9 mouse cellular contexts compared by ENCODE assay signal in the genomic region with DNA sequence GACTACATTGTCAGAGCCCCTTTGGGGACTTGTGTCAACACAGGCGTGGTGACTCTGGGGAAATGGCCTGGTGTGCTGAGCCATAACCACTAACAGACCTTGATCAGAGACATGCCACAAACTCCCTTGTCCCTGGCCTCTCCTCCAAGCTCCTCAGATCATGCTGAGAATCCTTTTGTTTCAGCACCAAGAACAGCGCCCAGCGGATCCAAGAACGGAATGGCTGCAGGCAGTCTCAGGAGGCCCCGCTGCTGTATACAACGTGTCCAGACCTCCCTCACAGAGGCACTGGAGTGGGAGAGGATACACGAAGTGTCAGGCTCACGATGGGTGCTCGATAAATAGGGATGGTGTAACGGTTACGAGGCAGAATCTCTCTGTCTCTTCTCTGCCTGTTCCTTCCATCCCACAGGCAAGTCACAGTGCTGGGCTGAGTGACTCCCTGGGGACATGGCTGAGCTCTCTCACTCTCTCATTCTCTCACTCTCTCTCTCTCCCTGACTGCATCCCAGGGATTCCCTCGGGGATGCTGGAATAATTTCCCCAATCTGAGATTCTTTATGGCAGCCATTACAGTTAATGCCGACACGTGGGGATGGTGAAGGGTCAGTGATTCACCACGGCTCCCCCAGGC.
DNase-seq lines count a peak whose midpoint lies in the region; ATAC-seq and TF ChIP-seq lines count a peak whose summit lies in the region.
"Had no signal": no experiment of that assay in that cellular context is flagged by ENCODE, and none has a peak within 500 bp of the region (broad histone marks: within the 10 kb centered on the region; RNA-seq: fewer than 3 reads in every experiment).

No protein-coding gene starts in this region.

- H3K4me2 ChIP-seq in embryonic facial prominence, embryonic 11.5 days (ENCODE audit: low read depth, low read length): no peak overlapping the region
- H3K4me2 ChIP-seq in intestine, postnatal 0 days (replicated peaks; ENCODE audit: low read depth): no peak overlapping the region
- H3K4me2 ChIP-seq: limb, embryonic 15.5 days had no signal

- TF ChIP-seq POLR2A in thymus, adult 2 months (IDR thresholded peaks at IDR 0.05; ENCODE audit: control insufficient read depth, extremely low read depth, insufficient read depth, low read length, poor library complexity): no peak

- no peaks in the 10 kb centered on the region for H3K36me3 ChIP-seq in thymus, adult 2 months (ENCODE audit: control insufficient read depth, insufficient read depth, low read length)
- H3K36me3 ChIP-seq in embryonic facial prominence, embryonic 11.5 days (replicated peaks; ENCODE audit: control insufficient read depth, insufficient read depth, low read depth, low read length): no peaks in the 10 kb centered on the region
- no peaks in the 10 kb centered on the region for H3K36me3 ChIP-seq in intestine, postnatal 0 days (ENCODE audit: control insufficient read depth, insufficient read depth)
- H3K36me3 ChIP-seq: limb, embryonic 15.5 days had no signal

- no peaks in the 10 kb centered on the region for H3K27me3 ChIP-seq in thymus, adult 2 months (ENCODE audit: control insufficient read depth, insufficient read depth, low read length)
- H3K27me3 ChIP-seq in embryonic facial prominence, embryonic 11.5 days (ENCODE audit: control insufficient read depth, insufficient read depth, low read length): no peaks in the 10 kb centered on the region
- H3K27me3 ChIP-seq in intestine, postnatal 0 days (replicated peaks; ENCODE audit: control insufficient read depth, insufficient read depth, low read length): 0 out of 2 replicates have a peak, but pooled peaks cover 4% of the 10 kb centered on the region

- no peak overlapping the region for H3K27ac ChIP-seq in thymus, adult 2 months (ENCODE audit: control insufficient read depth, insufficient read depth, low read length)
- no peak overlapping the region for H3K27ac ChIP-seq in embryonic facial prominence, embryonic 11.5 days (replicated peaks; ENCODE audit: low read depth, low read length)
- no peak overlapping the region for H3K27ac ChIP-seq in intestine, postnatal 0 days (ENCODE audit: low read depth, low read length)
- H3K27ac ChIP-seq: limb, embryonic 15.5 days had no signal

- H3K4me1 ChIP-seq in thymus, adult 2 months (replicated peaks; ENCODE audit: control insufficient read depth, insufficient read depth, low read length): no peaks in the 10 kb centered on the region
- H3K4me1 ChIP-seq in embryonic facial prominence, embryonic 11.5 days (ENCODE audit: control insufficient read depth, insufficient read depth, low read length): no peaks in the 10 kb centered on the region; the same call in 1 of the 2 replicates
- no peaks in the 10 kb centered on the region for H3K4me1 ChIP-seq in intestine, postnatal 0 days (replicated peaks; ENCODE audit: control insufficient read depth, insufficient read depth, low read length)
- H3K4me1 ChIP-seq: limb, embryonic 15.5 days had no signal

- no peak for TF ChIP-seq CTCF in thymus, adult 2 months (IDR thresholded peaks at IDR 0.05; ENCODE audit: borderline replicate concordance, control insufficient read depth, extremely low read depth, insufficient read depth, low read length, poor library complexity)
- no peak for TF ChIP-seq CTCF in intestine, postnatal 0 days (IDR thresholded peaks at IDR 0.05; ENCODE audit: low read depth)

- H3K9ac ChIP-seq in embryonic facial prominence, embryonic 11.5 days (replicated peaks; ENCODE audit: low read length): no peak overlapping the region
- no peak overlapping the region for H3K9ac ChIP-seq in intestine, postnatal 0 days (ENCODE audit: low read depth, low read length)
- H3K9ac ChIP-seq: limb, embryonic 15.5 days had no signal

- ATAC-seq in embryonic facial prominence, embryonic 11.5 days (replicated peaks; ENCODE audit: insufficient number of reproducible peaks, low FRiP score, low TSS enrichment, low read depth): no peak
- no peak for ATAC-seq in intestine, postnatal 0 days

- no peak overlapping the region for H3K4me3 ChIP-seq in thymus, adult 2 months (ENCODE audit: control insufficient read depth, insufficient read depth, low read length)
- no peak overlapping the region for H3K4me3 ChIP-seq in embryonic facial prominence, embryonic 11.5 days (ENCODE audit: low read depth, low read length)
- H3K4me3 ChIP-seq in intestine, postnatal 0 days (ENCODE audit: low read depth, low read length): no peak overlapping the region
- H3K4me3 ChIP-seq: limb, embryonic 15.5 days had no signal

- WGBS in thymus, adult 2 months: 21% methylated on average over 15 of the region's 15 CpGs
- WGBS in embryonic facial prominence, embryonic 11.5 days: 17% methylated on average over 15 of the region's 15 CpGs
- 16% methylated on average over 15 of the region's 15 CpGs for WGBS in intestine, postnatal 0 days

- no peaks in the 10 kb centered on the region for H3K9me3 ChIP-seq in embryonic facial prominence, embryonic 11.5 days (replicated peaks; ENCODE audit: control insufficient read depth, low read length)
- H3K9me3 ChIP-seq in intestine, postnatal 0 days (ENCODE audit: control insufficient read depth): no peaks in the 10 kb centered on the region
- H3K9me3 ChIP-seq: limb, embryonic 15.5 days had no signal

- peak; percentile 16 for DNase-seq in thymus, adult 2 months
- DNase-seq in thymus, postnatal 36 days: no peak
- peak; percentile 92 for DNase-seq in embryonic facial prominence, embryonic 11.5 days (ENCODE audit: low spot score)
- DNase-seq in hindlimb bud, embryonic 11.5 days (ENCODE audit: extremely low spot score, low read depth, low spot score): peak; percentile 61
- DNase-seq in lung, postnatal 14 days: peak; percentile 76
- peak; percentile 9 for DNase-seq in skeletal muscle tissue, adult 2 months (ENCODE audit: low read depth, low spot score)
- DNase-seq in left cerebral cortex, adult 11 months (ENCODE audit: low spot score): no peak

Comparison
In these comparisons a context has a peak if more than half of its experiments do, and no peak if none do; other contexts are left out.
1. DNase-seq: peak in thymus, adult 2 months (single experiment), embryonic facial prominence, embryonic 11.5 days (single experiment), hindlimb bud, embryonic 11.5 days (single experiment), lung, postnatal 14 days (single experiment) and skeletal muscle tissue, adult 2 months (single experiment); none in thymus, postnatal 36 days (0 of 2) and left cerebral cortex, adult 11 months (single experiment).